Mouse (Mus musculus) midbrain, embryonic 13.5 days (tissue): Measurements from ENCODE around the gene Folr1. TPM values are rescaled to one million over a fixed set of nuclear protein-coding genes. Genes with fewer than 3 reads are reported as not detected.

ENCODE experiments used
- ATAC-seq: fragments of 200-750 bp; cut with Nextera tagmentation; 2 replicates; pipeline ENCODE4 v1.8.0; 2017; ENCODE audit warnings: mild to moderate bottlenecking, moderate TSS enrichment, moderate library complexity
- H3K27ac ChIP-seq: fragments of 300-500 bp; sonication (generic); 2 replicates; pipeline ENCODE4 v1.5.1; 2015; ENCODE audit warnings: inconsistent platforms, mild to moderate bottlenecking, moderate library complexity
- H3K27me3 ChIP-seq: fragments of 300-500 bp; sonication (generic); 2 replicates; pipeline ENCODE4 v1.6.1; 2015; ENCODE audit warnings: mild to moderate bottlenecking, inconsistent platforms
- H3K36me3 ChIP-seq: fragments of 300-500 bp; sonication (generic); 2 replicates; pipeline ENCODE4 v1.6.1; 2015; ENCODE audit warnings: mild to moderate bottlenecking, inconsistent platforms
- H3K4me1 ChIP-seq: fragments of 300-500 bp; sonication (generic); replicated peaks from 2 replicates; pipeline ENCODE4 v1.6.1; 2015; ENCODE audit warnings: inconsistent platforms
- H3K4me2 ChIP-seq: fragments of 300-500 bp; sonication (generic); replicated peaks from 2 replicates; pipeline ENCODE4 v1.6.1; 2015; ENCODE audit warnings: moderate library complexity, mild to moderate bottlenecking, inconsistent platforms
- H3K4me3 ChIP-seq: fragments of 300-500 bp; sonication (generic); replicated peaks from 2 replicates; pipeline ENCODE4 v1.5.1; 2015; ENCODE audit warnings: mild to moderate bottlenecking, inconsistent platforms
- H3K9ac ChIP-seq: fragments of 300-500 bp; sonication (generic); replicated peaks from 2 replicates; pipeline ENCODE4 v1.6.1; 2015; ENCODE audit warnings: mild to moderate bottlenecking, inconsistent platforms
- H3K9me3 ChIP-seq: fragments of 300-500 bp; sonication (generic); 2 replicates; pipeline ENCODE4 v1.6.1; 2016; ENCODE audit warnings: mild to moderate bottlenecking, inconsistent platforms
- WGBS: fragments of 180-500 bp; shearing (Covaris S2); methylation state at CpG from one replicate; pipeline ENCODE4 v1.1.7; 2015; 5-methylcytosine and 5-hydroxymethylcytosine counted together
- microRNA-seq: library from miRNA; unstranded; fragments of <30 nt; microRNA quantifications from one replicate; pipeline ENCODE4, GENCODE M21; 2016
- polyA plus RNA-seq: library from polyadenylated mRNA; unstranded; fragments of >200 nt; fragmentation: Nextera tagmentation; extraction: Ambion mirVana; gene quantifications from 2 replicates; pipeline ENCODE4 v1.2.1, GENCODE M21; 2015

Folr1 gene
- polyA plus RNA-seq, 1 experiment from 2014 or later = 13.2 TPM

GRCm38 (mm10) chr7:101823758-101824630, 46.6 kb downstream of the Folr1 start:
- Histone ChIP-seq H3K4me2 (no peak overlapping the region), H3K4me3 (no peak overlapping the region), H3K27me3 (peaks cover 50% of the 10 kb centered on the region), H3K9me3 (no peaks in the 10 kb centered on the region), H3K27ac (no peak overlapping the region), H3K36me3 (peaks cover 51% of the 10 kb centered on the region), H3K9ac (no peak overlapping the region), H3K4me1 (peaks cover 25% of the 10 kb centered on the region)
- WGBS = 89% methylated on average over 18 of the region's 18 CpGs
- ATAC-seq = no peak

GRCm38 (mm10) chr7:101822836-101823757, 47.5 kb downstream of the Folr1 start:
- Histone ChIP-seq H3K4me1 (peaks cover 30% of the 10 kb centered on the region), H3K4me2 (no peak overlapping the region), H3K27ac (no peak overlapping the region), H3K9me3 (no peaks in the 10 kb centered on the region), H3K27me3 (peaks cover 59% of the 10 kb centered on the region), H3K9ac (no peak overlapping the region), H3K36me3 (peaks cover 42% of the 10 kb centered on the region), H3K4me3 (no peak overlapping the region)
- ATAC-seq = peak; percentile 9; the same call in 1 of the 2 replicates
- WGBS = 32% methylated on average over 32 of the region's 32 CpGs

- Histone ChIP-seq H3K4me3 (peak overlapping the region; percentile 41), H3K27me3 (peaks cover 71% of the 10 kb centered on the region), H3K4me1 (peaks cover 36% of the 10 kb centered on the region), H3K36me3 (peaks cover 31% of the 10 kb centered on the region), H3K27ac (no peak overlapping the region), H3K9me3 (no peaks in the 10 kb centered on the region), H3K9ac (peak overlapping the region; percentile 63), H3K4me2 (peak overlapping the region; percentile 67)
- peak; percentile 58 for ATAC-seq
- under 1% methylated on average over 71 of the region's 71 CpGs for WGBS
Measured at GRCm38 (mm10) chr7:101821571-101822501, 48.8 kb downstream of the Folr1 start.

GRCm38 (mm10) chr7:101820295-101821030, 50.1 kb downstream of the Folr1 start:
- Histone ChIP-seq H3K9me3 (no peaks in the 10 kb centered on the region), H3K27me3 (peaks cover 82% of the 10 kb centered on the region), H3K9ac (no peak overlapping the region; the same call in 1 of the 2 replicates), H3K4me3 (peak overlapping the region; percentile 41), H3K27ac (no peak overlapping the region), H3K4me2 (peak overlapping the region; percentile 67), H3K36me3 (peaks cover 19% of the 10 kb centered on the region), H3K4me1 (peaks cover 36% of the 10 kb centered on the region)
- 5% methylated on average over 35 of the region's 35 CpGs for WGBS
- no peak for ATAC-seq

- Histone ChIP-seq H3K27me3 (peaks cover 71% of the 10 kb centered on the region), H3K9ac (peak within 1 kb of the TSS; percentile 19; the same call in 1 of the 2 replicates), H3K36me3 (no peaks in the 10 kb centered on the region), H3K4me1 (peaks cover 31% of the 10 kb centered on the region), H3K4me2 (peak within 1 kb of the TSS; percentile 49), H3K27ac (no peak within 1 kb of the TSS), H3K9me3 (no peaks in the 10 kb centered on the region), H3K4me3 (peak within 1 kb of the TSS; percentile 35)
- under 1% methylated on average over 42 of the region's 45 CpGs for WGBS
- peak; percentile 31 for ATAC-seq
Measured at GRCm38 (mm10) chr7:101817861-101818401, 52.7 kb downstream of the Folr1 start, which contains the start of gene Phox2a. Gene Phox2a (plus strand): TSS chr7:101818313.

Small RNAs within 50 kb of the gene (microRNA-seq; reads per million reads assigned to microRNA genes)
- gene Gm22655 = not detected

Other genes with a start within 250 kb of the Folr1 start
- 31.9 and 33.7 TPM in 2 replicates for gene Clpb, start 207.2 kb downstream of the Folr1 start, polyA plus RNA-seq
- 0.24 and 0.26 TPM in 2 replicates for gene Phox2a, start 52.5 kb downstream of the Folr1 start, polyA plus RNA-seq
- 20.3 and 26.3 TPM in 2 replicates for gene Inppl1, start 32.6 kb downstream of the Folr1 start, polyA plus RNA-seq
- gene Folr2, start 13.6 kb downstream of the Folr1 start, polyA plus RNA-seq = 2.2 and 3.8 TPM in 2 replicates
- 79.0 and 92.2 TPM in 2 replicates for gene Anapc15, start 7.1 kb downstream of the Folr1 start, polyA plus RNA-seq
- 146 and 158 TPM in 2 replicates for gene Lamtor1, start 35.1 kb upstream of the Folr1 start, polyA plus RNA-seq
- 0.35 and 0.77 TPM in 2 replicates for gene Tomt, start 35.6 kb upstream of the Folr1 start, polyA plus RNA-seq
- 9.6 and 10.6 TPM in 2 replicates for gene Lrrc51, start 63.1 kb upstream of the Folr1 start, polyA plus RNA-seq
- gene Numa1, start 63.3 kb upstream of the Folr1 start, polyA plus RNA-seq = 63.0 and 70.7 TPM in 2 replicates
- gene Il18bp, start 147.9 kb upstream of the Folr1 start, polyA plus RNA-seq = 4.1 and 5.6 TPM in 2 replicates
- 30.1 and 30.9 TPM in 2 replicates for gene Rnf121, start 194.7 kb upstream of the Folr1 start, polyA plus RNA-seq
- 32.2 and 34.9 TPM in 2 replicates for gene Xndc1, start 194.7 kb upstream of the Folr1 start, polyA plus RNA-seq
- 1.3 and 1.5 TPM in 2 replicates for gene Xntrpc, start 194.9 kb upstream of the Folr1 start, polyA plus RNA-seq
- 0.28 TPM in 1 of 2 replicates, not detected in the other for gene Trpc2, start 212.3 kb upstream of the Folr1 start, polyA plus RNA-seq
- 0.31 and 0.37 TPM in 2 replicates for gene Art1, start 231.0 kb upstream of the Folr1 start, polyA plus RNA-seq
- 0.50 and 0.92 TPM in 2 replicates for gene Art5, start 238.7 kb upstream of the Folr1 start, polyA plus RNA-seq
- gene Chrna10, start 246.0 kb upstream of the Folr1 start, polyA plus RNA-seq = not detected in 2 replicates